Comparison of ENCODE assay signal across 33 mouse cellular contexts in genomic region chr7:3591534-3591933, GRCm38 (mm10). TPM values are rescaled to one million over a fixed set of nuclear protein-coding genes. Genes with fewer than 3 reads are reported as not detected.
A peak's percentile ranks its signal among the peaks of the same experiment; 100 is the strongest.
DNase-seq lines count a peak whose midpoint lies in the region; ATAC-seq and TF ChIP-seq lines count a peak whose summit lies in the region.
"Had no signal": no experiment of that assay in that cellular context is flagged by ENCODE, and none has a peak within 500 bp of the region (broad histone marks: within the 10 kb centered on the region; RNA-seq: fewer than 3 reads in every experiment).

No protein-coding gene starts in this region.

- no peaks in the 10 kb centered on the region for H3K4me1 ChIP-seq in heart, adult 2 months (ENCODE audit: control insufficient read depth, insufficient read depth, low read length)
- H3K4me1 ChIP-seq in lung, embryonic 14.5 days (ENCODE audit: insufficient read depth), result no peaks in the 10 kb centered on the region
- no peaks in the 10 kb centered on the region for H3K4me1 ChIP-seq in stomach, postnatal 0 days (replicated peaks; ENCODE audit: control insufficient read depth, insufficient read depth)
- H3K4me1 ChIP-seq: embryonic facial prominence, embryonic 13.5 days; forebrain, embryonic 15.5 days; heart, embryonic 13.5 days; intestine, embryonic 15.5 days; limb, embryonic 13.5 days; lung, embryonic 15.5 days had no signal

- DNase-seq in heart, adult 2 months, result no peak
- DNase-seq in heart, postnatal 14 days, result no peak
- no peak for DNase-seq in lung, embryonic 14.5 days
- no peak for DNase-seq in lung, postnatal 14 days
- DNase-seq in Patski (ENCODE audit: low read depth, low spot score), result no peak
- DNase-seq in stomach, postnatal 0 days (ENCODE audit: low spot score), result no peak
- DNase-seq in cerebellum, postnatal 10 days, result no peak
- no peak for DNase-seq in adrenal gland, postnatal 10 days
- DNase-seq: adrenal gland, adult 8-10 months; cerebellum, adult 11 months; cerebellum, adult 9-10 months; embryo, embryonic 11 days; gastrocnemius, adult 2 months; heart, postnatal 10 days; kidney, adult 2 months; kidney, postnatal 36 days; layer of hippocampus, postnatal 36 days; liver, embryonic 13.5 days; lung, postnatal 36 days; right cerebral cortex, postnatal 14 days; thymus, postnatal 14 days had no signal

- CTCF ChIA-PET in Patski (lab: Charles Lee), result no interaction called here

- no peak for ATAC-seq in lung, embryonic 14.5 days (ENCODE audit: insufficient read depth)
- no peak for ATAC-seq in Patski
- ATAC-seq in stomach, postnatal 0 days (ENCODE audit: low FRiP score, low TSS enrichment), result no peak
- ATAC-seq: forebrain, embryonic 15.5 days; hindbrain, embryonic 16.5 days; intestine, embryonic 15.5 days had no signal

- no peak overlapping the region for H3K4me3 ChIP-seq in heart, adult 2 months
- H3K4me3 ChIP-seq in lung, embryonic 14.5 days (ENCODE audit: low read depth, low read length), result no peak overlapping the region
- no peak overlapping the region for H3K4me3 ChIP-seq in stomach, postnatal 0 days (ENCODE audit: low read depth, low read length)
- H3K4me3 ChIP-seq: embryonic facial prominence, embryonic 13.5 days; forebrain, embryonic 10.5 days; forebrain, embryonic 15.5 days; gastrocnemius, adult 2 months; heart, embryonic 13.5 days; hindbrain, embryonic 10.5 days; intestine, embryonic 15.5 days; limb, embryonic 13.5 days; liver, embryonic 13.5 days; lung, embryonic 15.5 days had no signal

- no peaks in the 10 kb centered on the region for H3K79me2 ChIP-seq in heart, adult 2 months (replicated peaks; ENCODE audit: control insufficient read depth, insufficient read depth, low read length)

- no peak overlapping the region for H3K4me2 ChIP-seq in lung, embryonic 14.5 days
- no peak overlapping the region for H3K4me2 ChIP-seq in stomach, postnatal 0 days (replicated peaks; ENCODE audit: low read depth)
- H3K4me2 ChIP-seq: embryonic facial prominence, embryonic 13.5 days; forebrain, embryonic 15.5 days; heart, embryonic 13.5 days; intestine, embryonic 15.5 days; limb, embryonic 13.5 days; liver, embryonic 13.5 days; lung, embryonic 15.5 days; midbrain, embryonic 11.5 days had no signal

- H3K27ac ChIP-seq in heart, adult 2 months, result no peak overlapping the region
- H3K27ac ChIP-seq in lung, embryonic 14.5 days (ENCODE audit: low read depth), result no peak overlapping the region
- H3K27ac ChIP-seq in stomach, postnatal 0 days (replicated peaks), result no peak overlapping the region
- H3K27ac ChIP-seq: embryonic facial prominence, embryonic 13.5 days; forebrain, embryonic 10.5 days; forebrain, embryonic 15.5 days; gastrocnemius, adult 2 months; heart, embryonic 13.5 days; hindbrain, embryonic 10.5 days; intestine, embryonic 15.5 days; limb, embryonic 13.5 days; liver, embryonic 13.5 days; lung, embryonic 15.5 days had no signal

- no peak overlapping the region for H3K9ac ChIP-seq in heart, adult 2 months (ENCODE audit: low read depth, low read length)
- no peak overlapping the region for H3K9ac ChIP-seq in lung, embryonic 14.5 days
- H3K9ac ChIP-seq in stomach, postnatal 0 days (ENCODE audit: low read length), result no peak overlapping the region
- H3K9ac ChIP-seq: embryonic facial prominence, embryonic 13.5 days; forebrain, embryonic 15.5 days; heart, embryonic 13.5 days; intestine, embryonic 15.5 days; limb, embryonic 13.5 days; liver, embryonic 13.5 days; lung, embryonic 15.5 days had no signal

- TF ChIP-seq EP300 in heart, adult 2 months (IDR thresholded peaks at IDR 0.05; ENCODE audit: insufficient read depth, low read depth, low read length), result no peak
- no peak for TF ChIP-seq EP300 in stomach, postnatal 0 days (optimal IDR thresholded peaks at IDR 0.05)

- POLR2A ChIA-PET in Patski (lab: Charles Lee), result no interaction called here

- TF ChIP-seq CTCF in heart, adult 2 months (IDR thresholded peaks at IDR 0.05), result 0 out of 2 replicates have a peak, but pooled peaks have one; percentile 10
- peak; percentile 8; the same call in 1 of the 2 replicates for TF ChIP-seq CTCF in lung, embryonic 14.5 days (IDR thresholded peaks at IDR 0.05; ENCODE audit: low read depth)
- TF ChIP-seq CTCF in Patski (IDR thresholded peaks at IDR 0.05), result peak; percentile 31
- TF ChIP-seq CTCF in stomach, postnatal 0 days (IDR thresholded peaks at IDR 0.05; ENCODE audit: low read depth), result 0 out of 2 replicates have a peak, but pooled peaks have one; percentile 7

- 66% methylated on average over 1 of the region's 1 CpGs for WGBS in heart, adult 2 months
- 43% methylated on average over 1 of the region's 1 CpGs for WGBS in lung, embryonic 14.5 days
- 80% methylated on average over 1 of the region's 1 CpGs for WGBS in stomach, postnatal 0 days

- no peaks in the 10 kb centered on the region for H3K9me3 ChIP-seq in lung, embryonic 14.5 days (ENCODE audit: low read depth, low read length)
- H3K9me3 ChIP-seq in stomach, postnatal 0 days (ENCODE audit: control insufficient read depth, low read length), result no peaks in the 10 kb centered on the region
- H3K9me3 ChIP-seq: embryonic facial prominence, embryonic 13.5 days; forebrain, embryonic 15.5 days; heart, embryonic 13.5 days; intestine, embryonic 15.5 days; limb, embryonic 13.5 days; liver, embryonic 13.5 days; lung, embryonic 15.5 days had no signal

- no peaks in the 10 kb centered on the region for H3K36me3 ChIP-seq in heart, adult 2 months (ENCODE audit: control insufficient read depth, insufficient read depth, low read length)
- no peaks in the 10 kb centered on the region for H3K36me3 ChIP-seq in lung, embryonic 14.5 days (ENCODE audit: insufficient read depth)
- no peaks in the 10 kb centered on the region for H3K36me3 ChIP-seq in stomach, postnatal 0 days (ENCODE audit: control insufficient read depth, insufficient read depth, low read length)
- H3K36me3 ChIP-seq: embryonic facial prominence, embryonic 13.5 days; forebrain, embryonic 10.5 days; forebrain, embryonic 15.5 days; heart, embryonic 13.5 days; hindbrain, embryonic 10.5 days; intestine, embryonic 15.5 days; limb, embryonic 13.5 days; liver, embryonic 13.5 days; lung, embryonic 15.5 days had no signal

- intact Hi-C loops in heart, adult 2 months (cut with DNase I), result no loop called here
- intact Hi-C loops in heart, postnatal 14 days (cut with DNase I), result no loop called here

- no peak for TF ChIP-seq POLR2A in heart, adult 2 months (IDR thresholded peaks at IDR 0.05; ENCODE audit: insufficient read depth, low read depth, low read length)

- no peaks in the 10 kb centered on the region for H3K27me3 ChIP-seq in heart, adult 2 months (ENCODE audit: control insufficient read depth, insufficient read depth, low read length)
- H3K27me3 ChIP-seq in lung, embryonic 14.5 days (ENCODE audit: insufficient read depth, low read length), result no peaks in the 10 kb centered on the region
- no peaks in the 10 kb centered on the region for H3K27me3 ChIP-seq in Patski
- H3K27me3 ChIP-seq in stomach, postnatal 0 days (ENCODE audit: control insufficient read depth, insufficient read depth, low read length), result no peaks in the 10 kb centered on the region
- H3K27me3 ChIP-seq: embryonic facial prominence, embryonic 13.5 days; forebrain, embryonic 15.5 days; heart, embryonic 13.5 days; intestine, embryonic 15.5 days; limb, embryonic 13.5 days; liver, embryonic 13.5 days; lung, embryonic 15.5 days had no signal

- in situ Hi-C loops in Patski (cut with MboI; ENCODE audit: low pct_unique_long_range_greater_than_20kb), result no loop called here

RNA-seq across cellular contexts. Expression of gene Oscar, which starts 24.4 kb away (rescaled TPM):
- total RNA-seq in heart, adult 2 months (2021), result under 1 TPM in 1 of 2 experiments, not detected in 1; 0.21 TPM
- polyA plus RNA-seq in heart, adult 2 months (2012; rRNA removed), result 0.45 and 0.91 TPM in 2 replicates
- under 1 TPM; 0.19 to 0.34 TPM for total RNA-seq in heart, postnatal 14 days (2021)
- 0.20 TPM in 1 of 2 replicates, not detected in the other for polyA plus RNA-seq in lung, embryonic 14.5 days (2014; fragmentation: Nextera tagmentation; extraction: Ambion mirVana)
- 0.09 TPM for polyA plus RNA-seq in Patski (2021)
- 0.06 and 0.17 TPM in 2 replicates for polyA plus RNA-seq in stomach, postnatal 0 days (2015; fragmentation: Nextera tagmentation; extraction: Ambion mirVana)
- under 1 TPM; 0.58 to 0.72 TPM for total RNA-seq in adrenal gland, postnatal 10 days (2021)
- total RNA-seq: gastrocnemius, adult 2 months; megakaryocyte, adult 5-6 weeks; monocyte, adult 5-6 weeks had no signal
- polyA plus RNA-seq: forebrain, embryonic 10.5 days; heart, embryonic 13.5 days; liver, embryonic 13.5 days had no signal

RNA-seq across cellular contexts. Expression of gene Ndufa3, which starts 25.6 kb away (rescaled TPM):
- total RNA-seq in heart, adult 2 months (2021), result 1,000 to 10,000 TPM; 1,765 to 2,117 TPM
- polyA plus RNA-seq in heart, adult 2 months (2012; rRNA removed), result 956 and 1,299 TPM in 2 replicates
- 1,000 to 10,000 TPM; 1,807 to 1,867 TPM for total RNA-seq in heart, postnatal 14 days (2021)
- polyA plus RNA-seq in lung, embryonic 14.5 days (2014; fragmentation: Nextera tagmentation; extraction: Ambion mirVana), result 511 and 530 TPM in 2 replicates
- 328 TPM for polyA plus RNA-seq in Patski (2021)
- polyA plus RNA-seq in stomach, postnatal 0 days (2015; fragmentation: Nextera tagmentation; extraction: Ambion mirVana), result 491 and 535 TPM in 2 replicates
- 1,000 to 10,000 TPM; 1,038 to 1,129 TPM for total RNA-seq in adrenal gland, postnatal 10 days (2021)

RNA-seq across cellular contexts. Expression of gene Tfpt, which starts 38.2 kb away (rescaled TPM):
- 10 to 100 TPM; 16.9 to 21.1 TPM for total RNA-seq in heart, adult 2 months (2021)
- polyA plus RNA-seq in heart, adult 2 months (2012; rRNA removed), result 8.0 and 8.8 TPM in 2 replicates
- 10 to 100 TPM; 15.1 to 16.9 TPM for total RNA-seq in heart, postnatal 14 days (2021)
- 25.7 and 27.2 TPM in 2 replicates for polyA plus RNA-seq in lung, embryonic 14.5 days (2014; fragmentation: Nextera tagmentation; extraction: Ambion mirVana)
- polyA plus RNA-seq in Patski (2021), result 27.1 TPM
- polyA plus RNA-seq in stomach, postnatal 0 days (2015; fragmentation: Nextera tagmentation; extraction: Ambion mirVana), result 14.6 and 17.7 TPM in 2 replicates
- total RNA-seq in adrenal gland, postnatal 10 days (2021), result 10 to 100 TPM; 24.1 to 26.4 TPM

RNA-seq across cellular contexts. Expression of gene Prpf31, which starts 38.3 kb away (rescaled TPM):
- total RNA-seq in heart, adult 2 months (2021), result 10 to 100 TPM; 24.1 to 24.4 TPM
- 21.5 and 30.3 TPM in 2 replicates for polyA plus RNA-seq in heart, adult 2 months (2012; rRNA removed)
- total RNA-seq in heart, postnatal 14 days (2021), result 10 to 100 TPM; 22.5 to 26.5 TPM
- polyA plus RNA-seq in lung, embryonic 14.5 days (2014; fragmentation: Nextera tagmentation; extraction: Ambion mirVana), result 103 and 112 TPM in 2 replicates
- 58.0 TPM for polyA plus RNA-seq in Patski (2021)
- polyA plus RNA-seq in stomach, postnatal 0 days (2015; fragmentation: Nextera tagmentation; extraction: Ambion mirVana), result 40.3 and 43.6 TPM in 2 replicates
- total RNA-seq in adrenal gland, postnatal 10 days (2021), result 10 to 100 TPM; 34.5 to 39.4 TPM

RNA-seq across cellular contexts. Expression of gene Cnot3, which starts 53.5 kb away (rescaled TPM):
- 10 to 100 TPM; 22.1 to 23.1 TPM for total RNA-seq in heart, adult 2 months (2021)
- polyA plus RNA-seq in heart, adult 2 months (2012; rRNA removed), result 20.3 and 33.2 TPM in 2 replicates
- total RNA-seq in heart, postnatal 14 days (2021), result 10 to 100 TPM; 30.4 to 34.1 TPM
- 76.4 and 79.8 TPM in 2 replicates for polyA plus RNA-seq in lung, embryonic 14.5 days (2014; fragmentation: Nextera tagmentation; extraction: Ambion mirVana)
- 56.5 TPM for polyA plus RNA-seq in Patski (2021)
- 19.7 and 20.0 TPM in 2 replicates for polyA plus RNA-seq in stomach, postnatal 0 days (2015; fragmentation: Nextera tagmentation; extraction: Ambion mirVana)
- 10 to 100 TPM; 56.7 to 58.5 TPM for total RNA-seq in adrenal gland, postnatal 10 days (2021)
